Mouse (Mus musculus) midbrain, embryonic 10.5 days (tissue): ENCODE results near the gene Srgap3. TPM values are rescaled to one million over a fixed set of nuclear protein-coding genes. Genes with fewer than 3 reads are reported as not detected.
"Not testable (repeated sequence)": the region's sequence is repeated elsewhere in the genome, so short reads cannot be mapped to it uniquely, and the experiment has no call there.

Experiments used
- DNase-seq: peaks from one replicate; pipeline ENCODE4 v3.0.0-alpha.2; 2017; ENCODE audit warnings: low spot score
- H3K27ac ChIP-seq: fragments of 300-500 bp; sonication (generic); replicated peaks from 2 replicates; pipeline ENCODE4 v1.5.1; 2016; ENCODE audit warnings: mild to moderate bottlenecking
- H3K27me3 ChIP-seq: fragments of 300-500 bp; sonication (generic); 2 replicates; pipeline ENCODE4 v1.6.1; 2016; ENCODE audit warnings: low read depth, mild to moderate bottlenecking; ENCODE audit not compliant: poor library complexity, severe bottlenecking
- H3K36me3 ChIP-seq: fragments of 300-500 bp; sonication (generic); 2 replicates; pipeline ENCODE4 v1.6.1; 2016; ENCODE audit warnings: mild to moderate bottlenecking, moderate library complexity
- H3K4me1 ChIP-seq: fragments of 300-500 bp; sonication (generic); 2 replicates; pipeline ENCODE4 v1.6.1; 2016
- H3K4me3 ChIP-seq: fragments of 300-500 bp; sonication (generic); 2 replicates; pipeline ENCODE4 v1.5.1; 2016; ENCODE audit warnings: mild to moderate bottlenecking, moderate library complexity
- H3K9me3 ChIP-seq: fragments of 300-500 bp; sonication (generic); replicated peaks from 2 replicates; pipeline ENCODE4 v1.6.1; 2016; ENCODE audit warnings: mild to moderate bottlenecking
- WGBS: fragments of 180-500 bp; shearing (Covaris S2); methylation state at CpG from one replicate; pipeline ENCODE4 v1.1.7; 2016; 5-methylcytosine and 5-hydroxymethylcytosine counted together
- polyA plus RNA-seq: library from polyadenylated mRNA; unstranded; fragments of >200 nt; fragmentation: Nextera tagmentation; extraction: Ambion mirVana; gene quantifications from 2 replicates; pipeline ENCODE4 v1.2.1, GENCODE M21; 2016

The Srgap3 gene
- polyA plus RNA-seq, 1 experiment from 2014 or later = 30.9 TPM

DNA sequence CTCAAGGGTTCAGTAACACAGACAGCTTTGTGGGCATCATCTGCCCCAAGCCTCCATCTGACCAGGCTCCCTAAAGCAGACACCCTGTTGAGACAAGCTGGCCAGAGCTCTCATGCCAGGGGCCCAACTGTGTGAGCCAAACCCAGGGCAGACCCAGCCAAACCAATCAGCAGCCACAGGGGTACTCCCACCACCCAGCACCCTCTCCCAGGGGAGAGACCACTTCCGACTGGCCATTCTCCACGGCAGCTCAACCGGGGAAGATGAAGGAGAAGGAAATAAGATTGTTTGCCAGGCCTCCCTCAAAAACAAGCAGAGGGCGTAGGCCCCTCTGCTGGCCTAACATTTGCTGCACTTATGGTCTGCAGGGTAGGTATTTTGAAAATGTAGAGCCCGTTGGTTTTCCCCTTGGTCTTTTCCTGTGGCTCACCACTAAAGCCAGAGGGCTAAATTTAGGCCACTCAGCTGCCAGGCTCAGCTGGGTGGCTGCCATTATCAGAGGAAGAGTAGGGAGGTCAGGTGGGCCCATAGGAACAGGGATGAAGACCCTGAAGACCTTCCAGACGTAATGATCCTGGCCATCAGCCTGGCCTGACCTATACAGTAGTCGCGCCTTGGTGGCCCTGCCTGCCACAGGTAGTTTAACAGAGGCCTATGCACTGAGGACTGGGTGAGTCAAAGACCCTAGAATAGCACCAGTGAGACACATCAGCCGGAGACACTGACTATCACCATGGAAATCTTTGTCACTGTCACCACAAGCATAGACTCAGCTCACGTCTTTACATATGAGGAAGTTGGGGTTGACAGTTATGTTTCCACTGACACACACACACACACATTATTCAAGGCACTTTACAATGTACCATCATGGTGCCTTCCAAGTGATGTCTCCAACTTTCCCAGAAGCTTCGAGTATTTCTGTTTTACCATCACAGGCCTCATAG lies 85.4 kb downstream of the Srgap3 start:
- 86% methylated on average over 11 of the region's 11 CpGs for WGBS
- H3K4me3 ChIP-seq = no peak overlapping the region
- H3K9me3 ChIP-seq = no peaks in the 10 kb centered on the region
- no peak for DNase-seq
- peaks cover 55% of the 10 kb centered on the region for H3K4me1 ChIP-seq
- peaks cover 62% of the 10 kb centered on the region for H3K36me3 ChIP-seq
- H3K27me3 ChIP-seq = no peaks in the 10 kb centered on the region
- peak overlapping the region; percentile 29; the same call in 1 of the 2 replicates for H3K27ac ChIP-seq

DNA sequence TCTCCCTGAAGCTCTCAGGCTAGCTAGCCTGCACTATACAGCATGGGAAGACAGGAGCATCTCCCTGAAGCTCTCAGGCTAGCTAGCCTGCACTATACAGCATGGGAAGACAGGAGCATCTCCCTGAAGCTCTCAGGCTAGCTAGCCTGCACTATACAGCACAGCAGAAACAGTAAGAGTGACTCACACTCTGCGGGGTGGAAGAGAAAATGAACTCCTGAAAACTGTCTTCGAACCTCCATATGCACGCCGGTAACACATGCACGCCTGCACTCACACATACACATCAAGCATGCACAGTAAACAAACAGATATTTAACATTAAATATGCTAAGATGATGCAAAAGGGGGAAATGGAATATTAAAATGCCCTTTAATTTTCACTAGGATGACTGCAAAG lies 86.8 kb downstream of the Srgap3 start:
- 95% methylated on average over 5 of the region's 5 CpGs for WGBS
- H3K9me3 ChIP-seq, DNase-seq, H3K27me3 ChIP-seq, H3K4me3 ChIP-seq, H3K27ac ChIP-seq: not testable (repeated sequence)
- peaks cover 48% of the 10 kb centered on the region for H3K36me3 ChIP-seq
- peaks cover 55% of the 10 kb centered on the region for H3K4me1 ChIP-seq

DNA sequence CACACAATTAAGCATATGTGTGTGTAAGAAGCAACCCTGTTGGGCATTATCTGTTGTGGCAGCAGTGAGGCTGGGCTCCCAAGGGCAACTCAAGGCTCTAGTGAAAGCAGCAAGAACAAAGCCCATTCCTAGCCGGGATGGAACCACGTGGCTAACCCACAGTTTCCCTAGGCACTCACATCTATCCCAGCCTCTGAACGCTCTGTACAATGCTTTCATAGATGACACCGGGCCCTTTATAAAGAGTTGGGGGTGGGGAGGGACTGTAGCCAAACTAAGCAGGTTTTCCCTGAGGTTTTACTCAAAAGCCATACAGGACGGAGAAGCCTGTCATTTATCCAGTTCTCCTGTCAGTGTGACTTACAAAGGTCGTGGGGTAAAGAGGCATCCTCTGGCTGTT lies 90.0 kb downstream of the Srgap3 start:
- Histone ChIP-seq H3K36me3 (peaks cover 18% of the 10 kb centered on the region), H3K4me3 (no peak overlapping the region), H3K27ac (peak overlapping the region; percentile 46), H3K9me3 (no peaks in the 10 kb centered on the region), H3K4me1 (peaks cover 63% of the 10 kb centered on the region), H3K27me3 (no peaks in the 10 kb centered on the region)
- no peak for DNase-seq
- 66% methylated on average over 6 of the region's 6 CpGs for WGBS

DNA sequence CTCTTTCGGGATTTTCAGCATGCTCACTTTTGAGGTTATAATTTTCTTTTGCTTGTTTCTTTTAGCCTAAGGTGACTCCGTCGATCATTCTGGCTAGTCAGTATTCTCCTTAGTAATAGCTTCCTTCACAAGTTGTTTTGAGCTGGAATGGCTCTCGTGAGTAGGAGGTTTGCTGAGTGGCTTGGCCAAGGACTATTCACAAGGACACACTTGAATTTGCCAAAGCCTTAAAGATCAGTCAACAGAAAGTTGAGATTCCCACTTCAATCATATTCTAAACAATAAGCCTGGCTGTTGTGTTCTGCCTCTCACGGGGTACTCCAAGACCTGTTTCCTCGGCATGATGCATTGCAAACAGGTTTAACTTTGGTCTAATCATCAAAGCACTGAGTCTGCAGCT lies 91.9 kb downstream of the Srgap3 start:
- Histone ChIP-seq H3K27me3 (no peaks in the 10 kb centered on the region), H3K4me3 (no peak overlapping the region), H3K36me3 (peaks cover 31% of the 10 kb centered on the region), H3K4me1 (peaks cover 65% of the 10 kb centered on the region), H3K27ac (no peak overlapping the region), H3K9me3 (no peaks in the 10 kb centered on the region)
- no peak for DNase-seq
- WGBS = 87% methylated on average over 6 of the region's 6 CpGs

DNA sequence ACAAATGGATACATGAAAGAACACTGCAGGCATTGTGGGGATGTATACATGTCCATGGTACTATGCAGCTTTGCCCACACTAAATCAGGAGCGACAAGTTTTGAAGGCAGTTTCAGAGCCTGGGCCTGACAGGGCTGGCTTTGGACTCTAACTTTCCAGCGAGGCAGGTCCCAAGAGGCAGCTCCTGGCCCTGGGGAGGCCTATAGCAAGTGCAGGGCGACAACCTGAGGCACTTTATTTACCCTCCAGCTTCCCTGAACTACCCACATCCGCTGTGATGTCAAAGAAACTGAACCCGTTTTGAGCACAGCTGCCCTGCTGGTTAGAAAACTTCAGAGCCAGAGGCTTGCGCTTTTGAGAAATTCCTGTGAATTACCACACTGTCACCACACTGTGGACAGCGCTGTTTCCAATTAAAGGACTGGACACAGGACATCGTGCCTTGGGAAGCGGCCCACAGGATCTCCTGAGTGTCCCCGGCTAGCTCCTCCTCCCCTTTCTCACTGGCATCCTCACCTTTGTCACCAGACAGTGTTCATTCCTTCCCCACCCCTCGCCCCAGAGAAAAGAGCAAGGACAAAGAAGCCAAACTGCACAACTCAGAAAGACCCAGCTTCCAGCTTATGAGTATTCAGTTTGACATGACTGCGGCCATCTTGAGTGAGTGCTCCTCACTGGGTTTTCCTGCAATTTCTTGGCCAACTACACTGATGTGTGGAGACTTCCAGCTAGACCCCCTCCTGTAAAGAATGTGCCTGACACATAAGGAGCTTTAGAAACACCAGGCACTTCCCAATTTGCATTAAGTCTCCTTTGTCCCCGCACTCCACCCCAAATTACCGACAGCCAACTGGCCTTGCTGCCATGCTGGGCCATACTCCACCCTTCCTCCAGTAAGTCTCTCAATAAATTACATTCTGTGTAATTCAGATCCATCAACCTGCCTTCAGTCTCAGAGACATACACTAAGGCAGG lies 94.5 kb downstream of the Srgap3 start:
- Histone ChIP-seq H3K27me3 (no peaks in the 10 kb centered on the region), H3K9me3 (no peaks in the 10 kb centered on the region), H3K36me3 (peaks cover 43% of the 10 kb centered on the region), H3K4me1 (peaks cover 74% of the 10 kb centered on the region), H3K27ac (peak overlapping the region; percentile 13), H3K4me3 (no peak overlapping the region)
- WGBS = 63% methylated on average over 14 of the region's 14 CpGs
- DNase-seq = no peak

DNA sequence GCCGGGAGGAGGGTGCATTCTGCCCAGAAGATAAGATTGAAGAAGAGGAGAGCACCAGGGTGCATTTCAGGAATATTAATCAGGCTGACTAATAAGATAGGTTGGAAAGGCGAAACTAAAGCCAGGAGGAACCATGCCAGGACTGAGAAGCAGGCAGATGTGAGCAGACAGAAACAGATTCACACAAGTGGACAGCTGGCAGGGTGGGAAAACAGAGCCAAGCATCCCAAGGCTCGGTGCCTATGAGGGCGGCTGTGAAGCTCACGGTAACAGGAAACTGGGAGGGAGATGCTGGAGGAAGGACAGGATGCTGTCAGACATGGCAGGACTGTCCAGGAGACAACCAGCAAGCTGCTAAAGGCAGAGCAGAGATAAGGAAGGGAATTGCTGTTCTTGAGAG lies 96.3 kb downstream of the Srgap3 start:
- Histone ChIP-seq H3K27me3 (no peaks in the 10 kb centered on the region), H3K4me1 (peaks cover 57% of the 10 kb centered on the region), H3K27ac (0 out of 2 replicates have a peak overlapping the region, but pooled peaks have one; percentile 38), H3K4me3 (no peak overlapping the region), H3K36me3 (peaks cover 55% of the 10 kb centered on the region), H3K9me3 (no peaks in the 10 kb centered on the region)
- 80% methylated on average over 5 of the region's 5 CpGs for WGBS
- no peak for DNase-seq

DNA sequence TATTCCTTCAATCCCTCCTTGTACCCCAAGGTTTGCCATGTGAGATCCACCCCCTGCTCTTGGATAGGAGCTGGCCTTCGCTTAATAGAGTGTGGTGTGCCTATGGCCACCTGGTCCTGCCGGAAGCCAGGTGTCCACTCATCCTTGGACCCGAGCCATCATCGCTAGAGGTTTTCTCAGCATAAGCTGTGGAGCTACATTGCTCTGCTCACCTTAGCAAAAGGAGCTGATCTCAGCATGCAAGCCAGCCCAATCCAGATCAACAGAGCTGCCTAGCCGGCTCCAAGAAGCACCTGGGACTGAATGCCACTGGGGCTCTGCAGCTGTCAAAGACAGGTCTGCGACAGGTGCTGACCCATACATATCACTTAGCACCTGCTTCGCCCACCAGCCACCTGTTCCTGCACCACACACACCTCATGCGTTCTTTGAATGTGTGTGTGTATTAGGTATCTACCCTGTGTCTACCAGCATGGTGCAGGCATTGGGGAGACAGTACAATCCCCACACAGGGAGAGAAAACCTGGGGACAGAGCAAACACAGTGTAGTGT lies 98.4 kb downstream of the Srgap3 start:
- peak overlapping the region; percentile 28; the same call in 1 of the 2 replicates for H3K27ac ChIP-seq
- H3K9me3 ChIP-seq = no peaks in the 10 kb centered on the region
- H3K27me3 ChIP-seq = no peaks in the 10 kb centered on the region
- H3K4me3 ChIP-seq = no peak overlapping the region
- peaks cover 76% of the 10 kb centered on the region for H3K36me3 ChIP-seq
- no peak for DNase-seq
- 96% methylated on average over 8 of the region's 8 CpGs for WGBS
- peaks cover 48% of the 10 kb centered on the region for H3K4me1 ChIP-seq

DNA sequence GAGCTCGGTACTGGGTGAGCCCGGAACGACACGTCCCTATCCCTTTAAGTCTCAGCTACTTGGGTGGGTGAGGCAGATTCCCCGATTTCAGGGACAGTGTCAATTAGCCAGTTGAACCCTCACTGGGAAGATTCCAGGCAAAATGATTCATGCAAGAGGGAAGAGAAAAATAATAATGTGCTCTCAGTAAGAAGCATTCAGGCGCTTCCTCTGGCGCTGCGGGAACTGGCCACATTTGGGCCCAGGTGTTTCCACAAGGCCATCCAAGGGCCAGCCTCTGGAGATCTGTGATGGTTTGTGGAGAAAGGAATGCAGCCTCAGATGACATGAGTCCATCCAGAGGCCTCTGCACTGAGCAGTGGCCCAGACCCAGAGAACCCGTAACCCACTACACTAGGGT lies 100.2 kb downstream of the Srgap3 start:
- DNase-seq = no peak
- Histone ChIP-seq H3K9me3 (no peaks in the 10 kb centered on the region), H3K4me3 (no peak overlapping the region), H3K27ac (no peak overlapping the region), H3K4me1 (peaks cover 49% of the 10 kb centered on the region), H3K27me3 (no peaks in the 10 kb centered on the region), H3K36me3 (peaks cover 82% of the 10 kb centered on the region)
- WGBS = 94% methylated on average over 9 of the region's 9 CpGs

DNA sequence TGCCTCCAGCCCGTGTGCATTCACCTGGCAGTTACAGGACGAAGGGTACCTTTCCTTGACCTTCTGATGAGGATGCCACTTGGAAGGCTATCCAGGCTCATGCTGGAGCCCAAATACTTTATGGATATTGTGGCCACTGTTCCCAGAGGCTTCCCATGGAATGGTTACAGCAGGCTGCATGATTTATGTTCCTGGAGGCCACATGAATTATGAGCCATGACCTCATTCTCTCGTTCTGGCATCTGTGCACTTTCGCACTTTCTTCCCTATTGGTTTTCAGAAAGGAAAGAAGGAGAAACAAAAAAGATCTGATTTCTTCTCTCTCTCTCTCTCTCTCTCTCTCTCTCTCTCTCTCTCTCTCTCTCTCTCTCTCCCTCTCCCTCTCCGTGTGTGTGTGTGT lies 104.6 kb downstream of the Srgap3 start:
- Histone ChIP-seq H3K27ac (peak overlapping the region; percentile 59; the same call in 1 of the 2 replicates), H3K4me1 (peaks cover 65% of the 10 kb centered on the region), H3K27me3 (no peaks in the 10 kb centered on the region), H3K4me3 (no peak overlapping the region), H3K9me3 (no peaks in the 10 kb centered on the region), H3K36me3 (peaks cover 51% of the 10 kb centered on the region)
- no peak for DNase-seq
- 82% methylated on average over 5 of the region's 5 CpGs for WGBS

DNA sequence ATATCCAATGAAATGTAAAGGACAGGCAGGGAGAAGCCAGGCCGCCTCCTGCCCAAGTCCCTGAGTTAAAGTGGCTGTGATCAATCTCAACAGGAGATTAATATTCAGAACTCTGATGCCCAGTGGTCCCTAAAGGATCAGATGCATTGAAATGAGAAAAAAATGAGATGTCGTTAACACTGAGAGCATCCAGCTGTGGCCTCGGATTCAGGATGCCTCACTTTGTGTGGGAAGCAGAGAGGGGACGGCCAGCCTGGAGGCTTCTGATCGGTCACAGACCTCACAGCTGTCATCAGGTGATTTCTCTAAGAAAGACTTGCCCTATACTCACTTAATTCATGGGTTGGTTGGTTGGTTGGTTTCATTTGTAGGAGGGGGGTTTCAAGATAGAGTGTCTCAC lies 106.7 kb downstream of the Srgap3 start:
- DNase-seq = no peak
- Histone ChIP-seq H3K27me3 (no peaks in the 10 kb centered on the region), H3K4me1 (peaks cover 83% of the 10 kb centered on the region), H3K36me3 (peaks cover 46% of the 10 kb centered on the region), H3K9me3 (no peaks in the 10 kb centered on the region), H3K27ac (peak overlapping the region; percentile 87), H3K4me3 (no peak overlapping the region)
- WGBS = 66% methylated on average over 5 of the region's 5 CpGs

DNA sequence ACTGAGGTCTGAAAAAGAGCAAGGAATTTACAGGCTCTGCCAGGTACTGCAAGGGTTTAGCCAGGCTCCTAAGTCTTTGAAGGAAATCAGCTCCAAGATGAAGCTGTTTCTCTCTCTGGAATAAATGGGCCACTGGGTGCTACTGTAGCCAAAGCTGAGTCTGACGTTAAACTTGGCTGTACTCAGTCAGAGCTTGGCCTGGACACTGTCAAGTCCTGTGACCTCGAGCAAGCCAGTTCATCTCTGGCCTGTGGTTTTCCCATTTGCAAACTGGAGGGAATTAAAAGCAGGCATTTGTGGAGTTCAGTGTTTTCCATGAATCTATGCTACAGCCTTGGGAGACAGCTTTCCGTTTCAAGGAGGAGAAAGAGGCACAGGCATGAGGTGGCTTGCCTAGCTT lies 107.7 kb downstream of the Srgap3 start:
- no peak for DNase-seq
- Histone ChIP-seq H3K27me3 (no peaks in the 10 kb centered on the region), H3K4me1 (peaks cover 83% of the 10 kb centered on the region), H3K36me3 (peaks cover 36% of the 10 kb centered on the region), H3K9me3 (no peaks in the 10 kb centered on the region), H3K27ac (peak overlapping the region; percentile 87), H3K4me3 (peak overlapping the region; percentile 30; the same call in 1 of the 2 replicates)
- 63% methylated on average over 3 of the region's 3 CpGs for WGBS

DNA sequence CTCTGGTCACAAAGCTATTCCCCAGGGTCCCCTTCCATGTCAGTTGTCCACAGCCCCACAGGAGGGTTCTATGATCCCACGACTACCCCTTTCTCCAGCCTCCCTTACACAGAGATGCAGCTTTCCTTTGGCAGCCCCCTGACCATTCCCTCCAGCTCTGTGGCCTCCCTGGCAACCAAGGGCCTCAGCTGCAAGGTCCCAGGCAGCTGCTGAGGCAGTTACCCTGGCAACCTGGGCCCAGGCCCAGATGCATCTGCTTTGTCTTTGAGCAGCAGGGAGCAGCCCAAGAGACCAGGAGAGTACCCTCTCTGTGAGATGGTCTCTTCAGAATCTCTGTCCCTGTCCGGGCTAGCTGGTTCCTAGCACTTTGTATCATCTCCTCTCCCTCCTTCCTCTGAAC lies 108.2 kb downstream of the Srgap3 start:
- Histone ChIP-seq H3K4me1 (peaks cover 88% of the 10 kb centered on the region), H3K4me3 (peak overlapping the region; percentile 30; the same call in 1 of the 2 replicates), H3K27ac (peak overlapping the region; percentile 87), H3K9me3 (no peaks in the 10 kb centered on the region), H3K36me3 (peaks cover 31% of the 10 kb centered on the region), H3K27me3 (no peaks in the 10 kb centered on the region)
- WGBS = 20% methylated on average over 2 of the region's 2 CpGs
- DNase-seq = peak; percentile 87
